Mouse (Mus musculus) CH12.LX (cell line): ENCODE measurements at regions not wholly inside any gene's neighbourhood (a gene's known extent, or its start where the extent isn't known, plus 50 kb on each side); places are given as distances from the start of the nearest gene placed in this dataset.

Experiments
- CHD2 ChIP-seq: IDR thresholded peaks from 2 replicates; pipeline ENCODE4 v1.6.1; 2011; ENCODE audit warnings: low read length, improper control_type of control experiment
- CTCF ChIP-seq, 2 experiments: IDR thresholded peaks in 1 of 2; conservative IDR thresholded peaks in 1 of 2; 2 replicates each; pipeline ENCODE4 v1.5.1; 2011 to 2012; ENCODE audit warnings: low read depth in 2 of 2, low read length in 2 of 2, improper control_type of control experiment in 1 of 2, inconsistent platforms in 1 of 2, mild to moderate bottlenecking in 1 of 2, moderate library complexity in 1 of 2
- JUND ChIP-seq: conservative IDR thresholded peaks from 2 replicates; pipeline ENCODE4 v1.6.1; 2011; ENCODE audit warnings: low read depth, low read length, improper control_type of control experiment
- MAX ChIP-seq: IDR thresholded peaks from 2 replicates; pipeline ENCODE4 v1.6.1; 2011; ENCODE audit warnings: low read length, improper control_type of control experiment
- MAZ ChIP-seq: IDR thresholded peaks from 2 replicates; pipeline ENCODE4 v1.6.1; 2012; ENCODE audit warnings: low read depth, mild to moderate bottlenecking, inconsistent platforms, low read length, improper control_type of control experiment, moderate library complexity
- MXI1 ChIP-seq: IDR thresholded peaks from 2 replicates; pipeline ENCODE4 v1.6.1; 2011; ENCODE audit warnings: mild to moderate bottlenecking, low read depth, low read length, improper control_type of control experiment
- NRF1 ChIP-seq: IDR thresholded peaks from 2 replicates; pipeline ENCODE4 v1.6.1; 2014; ENCODE audit warnings: low read depth, mild to moderate bottlenecking, inconsistent platforms, low read length, improper control_type of control experiment, moderate library complexity
- PAX5 ChIP-seq: IDR thresholded peaks from 2 replicates; pipeline ENCODE4 v1.6.1; 2012; ENCODE audit warnings: low read length, inconsistent platforms, mixed read lengths
- USF1 ChIP-seq: IDR thresholded peaks from 2 replicates; pipeline ENCODE4 v1.6.1; 2014; ENCODE audit warnings: low read depth, mild to moderate bottlenecking, inconsistent platforms, low read length, improper control_type of control experiment
- USF2 ChIP-seq: conservative IDR thresholded peaks from 2 replicates; pipeline ENCODE4 v1.6.1; 2011; ENCODE audit warnings: low read depth, low read length, improper control_type of control experiment
- ZC3H11A ChIP-seq: IDR thresholded peaks from 2 replicates; pipeline ENCODE4 v1.6.1; 2012; ENCODE audit warnings: low read depth, mild to moderate bottlenecking, inconsistent platforms, low read length, improper control_type of control experiment
- ZMIZ1 ChIP-seq: IDR thresholded peaks from 2 replicates; pipeline ENCODE4 v1.6.1; 2012; ENCODE audit warnings: low read depth, mild to moderate bottlenecking, inconsistent platforms, low read length, improper control_type of control experiment
- ZNF384 ChIP-seq: IDR thresholded peaks from 2 replicates; pipeline ENCODE4 v1.6.1; 2012; ENCODE audit warnings: low read depth, low read length, improper control_type of control experiment, inconsistent platforms

- TF ChIP-seq CTCF (conservative IDR thresholded peaks at IDR 0.05 in 1 of 2, IDR thresholded peaks at IDR 0.05 in 1 of 2; ENCODE audit: low read depth in 2 of 2, low read length in 2 of 2): no peak
- TF ChIP-seq ZC3H11A: no peak
- no peak for TF ChIP-seq JUND
- TF ChIP-seq MAX: no peak
- no peak for TF ChIP-seq MAZ
- no peak for TF ChIP-seq CHD2
- no peak for TF ChIP-seq USF1
- TF ChIP-seq USF2: no peak
- no peak for TF ChIP-seq ZMIZ1
- TF ChIP-seq MXI1: no peak
- no peak for TF ChIP-seq PAX5
- TF ChIP-seq NRF1: no peak
- no peak for TF ChIP-seq ZNF384
Observed at GRCm38 (mm10) chr5:68264206-68264605, 232.6 kb downstream of the Grxcr1 start.
